Mouse (Mus musculus): ENCODE measurements around the gene Celsr3. TPM values are rescaled to one million over a fixed set of nuclear protein-coding genes. Genes with fewer than 3 reads are reported as not detected.

The Celsr3 gene
- 0.08 and 0.17 TPM in 2 replicates for polyA plus RNA-seq (2015; fragmentation: Nextera tagmentation; extraction: Ambion mirVana)

DNA sequence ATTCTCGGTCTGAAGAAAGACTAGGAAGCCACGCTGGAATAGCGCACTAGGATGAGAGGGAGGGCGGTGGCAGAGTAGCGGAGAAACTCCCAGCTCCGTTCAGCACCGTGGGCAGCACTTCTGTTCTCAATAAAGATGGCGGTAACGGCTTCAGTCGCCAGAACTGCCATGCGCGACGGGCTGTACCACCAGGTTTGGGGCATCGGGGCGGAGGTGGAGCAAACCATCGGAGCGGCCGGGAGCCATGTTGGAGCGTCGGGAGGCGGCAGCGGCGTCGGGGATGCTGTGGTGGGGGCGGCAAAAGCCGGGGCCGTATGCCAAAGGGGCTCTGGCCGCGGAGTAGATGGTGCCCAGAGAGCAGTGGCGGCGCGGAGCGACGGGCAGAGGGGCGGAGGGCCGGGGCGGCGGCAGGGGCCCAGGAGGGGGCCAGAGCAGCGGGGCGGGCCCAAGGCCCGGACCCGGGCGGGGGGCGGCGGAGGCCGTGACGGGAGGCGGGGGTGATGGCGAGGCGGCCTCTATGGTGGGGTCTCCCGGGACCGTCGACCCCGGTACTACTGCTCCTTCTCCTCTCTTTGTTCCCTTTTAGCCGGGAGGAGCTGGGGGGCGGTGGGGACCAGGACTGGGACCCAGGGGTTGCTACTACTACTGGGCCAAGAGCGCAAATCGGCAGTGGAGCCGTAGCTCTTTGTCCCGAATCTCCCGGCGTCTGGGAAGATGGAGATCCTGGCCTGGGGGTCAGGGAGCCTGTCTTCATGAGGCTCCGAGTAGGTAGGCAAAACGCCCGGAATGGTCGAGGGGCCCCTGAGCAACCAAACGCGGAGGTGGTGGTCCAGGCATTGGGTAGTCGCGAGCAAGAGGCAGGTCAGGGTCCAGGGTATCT lies at the start of gene Celsr3:
Gene Celsr3 (plus strand): TSS at position 501 of the 880 bp plus-strand sequence.
- Histone ChIP-seq H3K27ac (ENCODE audit: low read length) (no peak within 1 kb of the TSS), H3K4me1 (ENCODE audit: insufficient read depth, low read depth, low read length) (peaks cover 5% of the 10 kb centered on the region), H3K9me3 (ENCODE audit: low read length) (no peaks in the 10 kb centered on the region), H3K27me3 (replicated peaks; ENCODE audit: insufficient read depth, low read length) (peaks cover 49% of the 10 kb centered on the region), H3K36me3 (ENCODE audit: insufficient read depth, low read length) (no peaks in the 10 kb centered on the region), H3K4me2 (replicated peaks; ENCODE audit: low read depth, low read length) (peak within 1 kb of the TSS; percentile 63), H3K9ac (replicated peaks; ENCODE audit: low read depth) (no peak within 1 kb of the TSS), H3K4me3 (ENCODE audit: low read depth, low read length) (peak within 1 kb of the TSS; percentile 31)
- peak; percentile 62 for DNase-seq (ENCODE audit: low spot score)
- peak; percentile 31; the same call in 1 of the 2 replicates for ATAC-seq
- WGBS: 4% methylated on average over 49 of the region's 70 CpGs
- no peak for TF ChIP-seq EP300 (IDR thresholded peaks at IDR 0.05)
- no peak for TF ChIP-seq CTCF (IDR thresholded peaks at IDR 0.05)

DNA sequence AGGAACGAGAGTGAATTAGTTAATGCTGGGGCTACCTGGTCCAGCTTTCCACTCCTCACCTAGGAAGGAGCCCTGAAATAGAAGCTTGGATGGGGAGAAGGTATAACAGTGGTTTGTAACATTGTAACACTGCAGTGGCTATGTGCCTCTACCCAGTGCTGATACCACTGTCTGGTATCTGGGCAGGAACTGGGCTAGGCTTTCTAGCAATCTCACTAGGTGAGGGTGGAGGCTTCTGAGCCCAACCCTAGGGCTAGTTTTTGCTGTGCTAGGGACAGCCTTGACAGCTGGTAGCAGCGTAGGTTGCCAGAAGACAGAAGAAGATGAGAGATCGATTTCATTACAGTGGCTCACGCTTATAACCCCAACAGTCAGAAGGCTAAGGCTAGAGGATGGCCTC lies 49.5 kb upstream of the Celsr3 start:
- Histone ChIP-seq H3K4me3 (ENCODE audit: low read depth, low read length) (no peak overlapping the region), H3K4me1 (ENCODE audit: insufficient read depth, low read depth, low read length) (no peaks in the 10 kb centered on the region), H3K4me2 (replicated peaks; ENCODE audit: low read depth, low read length) (no peak overlapping the region), H3K9ac (replicated peaks; ENCODE audit: low read depth) (no peak overlapping the region), H3K9me3 (ENCODE audit: low read length) (no peaks in the 10 kb centered on the region), H3K27ac (ENCODE audit: low read length) (no peak overlapping the region), H3K36me3 (ENCODE audit: insufficient read depth, low read length) (no peaks in the 10 kb centered on the region), H3K27me3 (replicated peaks; ENCODE audit: insufficient read depth, low read length) (no peaks in the 10 kb centered on the region)
- no peak for ATAC-seq
- WGBS: 80% methylated on average over 4 of the region's 4 CpGs
- no peak for DNase-seq (ENCODE audit: low spot score)
- no peak for TF ChIP-seq CTCF (IDR thresholded peaks at IDR 0.05)
- TF ChIP-seq EP300 (IDR thresholded peaks at IDR 0.05): no peak

- Histone ChIP-seq H3K9me3 (ENCODE audit: low read length) (no peaks in the 10 kb centered on the region), H3K27me3 (replicated peaks; ENCODE audit: insufficient read depth, low read length) (no peaks in the 10 kb centered on the region), H3K4me1 (ENCODE audit: insufficient read depth, low read depth, low read length) (no peaks in the 10 kb centered on the region), H3K4me3 (ENCODE audit: low read depth, low read length) (no peak overlapping the region), H3K9ac (replicated peaks; ENCODE audit: low read depth) (no peak overlapping the region), H3K27ac (ENCODE audit: low read length) (no peak overlapping the region), H3K36me3 (ENCODE audit: insufficient read depth, low read length) (no peaks in the 10 kb centered on the region), H3K4me2 (replicated peaks; ENCODE audit: low read depth, low read length) (no peak overlapping the region)
- TF ChIP-seq CTCF (IDR thresholded peaks at IDR 0.05): no peak
- TF ChIP-seq EP300 (IDR thresholded peaks at IDR 0.05): no peak
- ATAC-seq (no peak), DNase-seq (ENCODE audit: low spot score) (no peak)
- WGBS: 78% methylated on average over 4 of the region's 4 CpGs
These were observed 48.8 kb upstream of the Celsr3 start for GRCm38 (mm10) chr9:108777276-108777675.

DNA sequence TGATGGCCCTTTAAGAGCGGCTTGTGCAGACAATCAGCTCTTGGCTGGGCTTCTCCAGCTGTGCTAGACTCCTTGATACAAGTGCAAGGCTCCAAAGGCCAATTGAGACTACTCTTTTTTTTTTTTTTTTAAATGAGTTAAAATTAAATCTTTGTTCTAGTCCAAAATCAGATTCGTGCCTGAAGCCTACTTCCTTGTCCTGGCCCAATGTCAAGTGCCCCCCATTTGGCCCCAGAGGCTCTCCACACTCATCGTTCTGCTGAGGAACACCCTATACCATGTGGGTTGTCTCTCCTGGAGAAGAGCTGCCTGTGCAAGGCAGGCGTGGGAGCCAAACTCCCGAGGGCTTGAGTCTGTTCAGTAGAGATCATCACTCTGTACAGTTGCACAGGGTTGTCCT lies 45.2 kb upstream of the Celsr3 start:
- Histone ChIP-seq H3K36me3 (ENCODE audit: insufficient read depth, low read length) (no peaks in the 10 kb centered on the region), H3K4me1 (ENCODE audit: insufficient read depth, low read depth, low read length) (peaks cover 4% of the 10 kb centered on the region; the same call in 1 of the 2 replicates), H3K4me2 (replicated peaks; ENCODE audit: low read depth, low read length) (no peak overlapping the region), H3K9me3 (ENCODE audit: low read length) (no peaks in the 10 kb centered on the region), H3K27ac (ENCODE audit: low read length) (no peak overlapping the region), H3K4me3 (ENCODE audit: low read depth, low read length) (no peak overlapping the region), H3K9ac (replicated peaks; ENCODE audit: low read depth) (no peak overlapping the region), H3K27me3 (replicated peaks; ENCODE audit: insufficient read depth, low read length) (no peaks in the 10 kb centered on the region)
- ATAC-seq (no peak), DNase-seq (ENCODE audit: low spot score) (no peak)
- WGBS: 20% methylated on average over 5 of the region's 5 CpGs
- TF ChIP-seq EP300 (IDR thresholded peaks at IDR 0.05): no peak
- no peak for TF ChIP-seq CTCF (IDR thresholded peaks at IDR 0.05)

DNA sequence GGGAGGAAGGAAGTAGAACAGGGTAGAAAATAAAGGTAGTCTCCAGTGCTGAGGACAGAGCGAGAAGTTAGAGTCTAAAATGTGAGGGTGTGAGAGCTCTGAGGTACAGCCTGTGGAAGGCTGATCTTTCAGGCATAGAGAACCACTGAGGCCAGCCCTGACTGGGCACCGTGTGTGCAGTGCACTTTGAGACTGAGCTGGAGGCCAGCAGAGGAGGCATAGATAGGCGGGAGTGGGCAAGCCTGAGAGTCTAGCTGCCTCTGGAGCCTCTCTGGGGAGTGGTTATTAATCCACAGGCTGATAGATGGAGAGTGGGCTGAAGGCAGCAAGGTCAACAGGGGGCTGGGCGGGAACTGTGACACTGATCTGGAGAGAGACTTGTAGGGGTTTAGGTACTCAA lies 44.2 kb upstream of the Celsr3 start:
- WGBS: 51% methylated on average over 4 of the region's 4 CpGs
- DNase-seq (ENCODE audit: low spot score) (no peak), ATAC-seq (no peak)
- Histone ChIP-seq H3K27ac (ENCODE audit: low read length) (no peak overlapping the region), H3K4me2 (replicated peaks; ENCODE audit: low read depth, low read length) (no peak overlapping the region), H3K4me1 (ENCODE audit: insufficient read depth, low read depth, low read length) (peaks cover 9% of the 10 kb centered on the region; the same call in 1 of the 2 replicates), H3K4me3 (ENCODE audit: low read depth, low read length) (no peak overlapping the region), H3K36me3 (ENCODE audit: insufficient read depth, low read length) (no peaks in the 10 kb centered on the region), H3K9ac (replicated peaks; ENCODE audit: low read depth) (no peak overlapping the region), H3K27me3 (replicated peaks; ENCODE audit: insufficient read depth, low read length) (no peaks in the 10 kb centered on the region), H3K9me3 (ENCODE audit: low read length) (no peaks in the 10 kb centered on the region)
- TF ChIP-seq CTCF (IDR thresholded peaks at IDR 0.05) (no peak), EP300 (IDR thresholded peaks at IDR 0.05) (no peak)

DNA sequence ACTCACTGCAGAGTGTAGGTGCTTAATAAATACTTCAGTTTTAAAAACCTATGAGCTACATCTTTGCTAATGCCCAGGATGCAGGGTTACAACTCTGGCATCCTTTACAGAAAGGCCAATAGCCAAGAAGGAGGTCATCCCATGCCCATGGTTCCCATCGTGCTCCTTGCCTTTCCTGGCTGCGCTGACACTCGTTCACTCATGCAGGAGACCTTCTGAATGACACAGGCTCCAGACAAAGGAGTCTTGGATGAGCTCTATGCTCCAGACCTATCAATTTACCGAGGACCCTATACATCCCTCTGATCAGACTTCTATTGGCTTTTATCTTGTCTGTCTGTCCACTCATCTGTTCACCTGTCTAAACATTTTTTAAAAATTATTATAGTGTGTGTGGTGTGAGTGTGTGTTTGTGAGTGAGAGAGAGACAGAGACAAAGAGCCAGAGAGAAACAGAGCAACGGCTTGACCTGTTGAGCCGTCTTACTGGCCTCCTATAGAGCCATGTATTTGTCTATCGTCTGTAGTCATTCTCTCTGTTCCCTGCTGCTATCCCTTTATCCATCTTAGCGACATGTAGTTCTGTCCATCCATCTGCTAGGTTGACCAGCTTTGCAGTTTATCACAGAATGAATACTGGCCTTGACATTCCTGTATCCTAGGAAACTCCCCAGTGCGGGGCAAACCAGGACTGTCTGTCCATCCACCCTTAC lies 43.1 kb upstream of the Celsr3 start:
- no peak for ATAC-seq
- peak overlapping the region; percentile 90; the same call in 1 of the 2 replicates for H3K27ac ChIP-seq (ENCODE audit: low read length)
- H3K4me1 ChIP-seq (ENCODE audit: insufficient read depth, low read depth, low read length): peaks cover 10% of the 10 kb centered on the region; the same call in 1 of the 2 replicates

More for the DNA sequence above, 43.1 kb upstream of the Celsr3 start:
- no peaks in the 10 kb centered on the region for H3K9me3 ChIP-seq (ENCODE audit: low read length)
- no peaks in the 10 kb centered on the region for H3K36me3 ChIP-seq (ENCODE audit: insufficient read depth, low read length)
- TF ChIP-seq CTCF (IDR thresholded peaks at IDR 0.05) (no peak), EP300 (IDR thresholded peaks at IDR 0.05) (no peak)
- no peaks in the 10 kb centered on the region for H3K27me3 ChIP-seq (replicated peaks; ENCODE audit: insufficient read depth, low read length)
- peak overlapping the region; percentile 71 for H3K4me2 ChIP-seq (replicated peaks; ENCODE audit: low read depth, low read length)
- no peak for DNase-seq (ENCODE audit: low spot score)
- H3K4me3 ChIP-seq (ENCODE audit: low read depth, low read length): peak overlapping the region; percentile 90
- WGBS: 21% methylated on average over 9 of the region's 9 CpGs
- 0 out of 2 replicates have a peak overlapping the region, but pooled peaks have one; percentile 23 for H3K9ac ChIP-seq (replicated peaks; ENCODE audit: low read depth)

All from lung, postnatal 0 days (tissue).